Mouse (Mus musculus): ENCODE measurements around the gene Popdc2. TPM values are rescaled to one million over a fixed set of nuclear protein-coding genes. Genes with fewer than 3 reads are reported as not detected.

Gene Popdc2
- polyA plus RNA-seq, 1 experiment from 2014 or later: 0.22 TPM

- H3K4me3 ChIP-seq: no peak overlapping the region
- no peaks in the 10 kb centered on the region for H3K9me3 ChIP-seq
- H3K4me1 ChIP-seq: peaks cover 11% of the 10 kb centered on the region
- 91% methylated on average over 3 of the region's 3 CpGs for WGBS
- no peaks in the 10 kb centered on the region for H3K27me3 ChIP-seq
- no peaks in the 10 kb centered on the region for H3K36me3 ChIP-seq
- H3K27ac ChIP-seq (replicated peaks): no peak overlapping the region
- ATAC-seq (replicated peaks): no peak
- H3K4me2 ChIP-seq (replicated peaks): no peak overlapping the region
- no peak overlapping the region for H3K9ac ChIP-seq (replicated peaks)
Measured at GRCm38 (mm10) chr16:38379926-38380325, 17.9 kb downstream of the Popdc2 start.

- Histone ChIP-seq H3K36me3 (no peaks in the 10 kb centered on the region), H3K27ac (replicated peaks) (no peak overlapping the region), H3K9ac (replicated peaks) (no peak overlapping the region), H3K9me3 (no peaks in the 10 kb centered on the region), H3K4me1 (no peaks in the 10 kb centered on the region), H3K27me3 (no peaks in the 10 kb centered on the region), H3K4me3 (no peak overlapping the region), H3K4me2 (replicated peaks) (no peak overlapping the region)
- WGBS: 85% methylated on average over 2 of the region's 2 CpGs
- no peak for ATAC-seq (replicated peaks)
Measured at GRCm38 (mm10) chr16:38383683-38384082, 21.7 kb downstream of the Popdc2 start.

GRCm38 (mm10) chr16:38385184-38385634, 23.2 kb downstream of the Popdc2 start:
- H3K27me3 ChIP-seq: no peaks in the 10 kb centered on the region
- no peaks in the 10 kb centered on the region for H3K9me3 ChIP-seq
- H3K4me2 ChIP-seq (replicated peaks): no peak overlapping the region
- ATAC-seq (replicated peaks): no peak
- no peaks in the 10 kb centered on the region for H3K4me1 ChIP-seq
- no peak overlapping the region for H3K27ac ChIP-seq (replicated peaks)
- H3K9ac ChIP-seq (replicated peaks): no peak overlapping the region
- WGBS: 90% methylated on average over 6 of the region's 6 CpGs
- no peak overlapping the region for H3K4me3 ChIP-seq
- H3K36me3 ChIP-seq: no peaks in the 10 kb centered on the region

GRCm38 (mm10) chr16:38385700-38386099, 23.7 kb downstream of the Popdc2 start:
- no peaks in the 10 kb centered on the region for H3K9me3 ChIP-seq
- ATAC-seq (replicated peaks): no peak
- no peaks in the 10 kb centered on the region for H3K36me3 ChIP-seq
- H3K4me3 ChIP-seq: no peak overlapping the region
- no peaks in the 10 kb centered on the region for H3K4me1 ChIP-seq
- H3K9ac ChIP-seq (replicated peaks): no peak overlapping the region
- no peaks in the 10 kb centered on the region for H3K27me3 ChIP-seq
- H3K27ac ChIP-seq (replicated peaks): no peak overlapping the region
- H3K4me2 ChIP-seq (replicated peaks): no peak overlapping the region
- WGBS: 96% methylated on average over 4 of the region's 4 CpGs

- no peak overlapping the region for H3K4me3 ChIP-seq
- H3K27ac ChIP-seq (replicated peaks): no peak overlapping the region
- ATAC-seq (replicated peaks): no peak
- H3K9ac ChIP-seq (replicated peaks): no peak overlapping the region
- 90% methylated on average over 6 of the region's 6 CpGs for WGBS
- no peaks in the 10 kb centered on the region for H3K4me1 ChIP-seq
- no peak overlapping the region for H3K4me2 ChIP-seq (replicated peaks)
- H3K36me3 ChIP-seq: no peaks in the 10 kb centered on the region
- no peaks in the 10 kb centered on the region for H3K9me3 ChIP-seq
- H3K27me3 ChIP-seq: no peaks in the 10 kb centered on the region
Measured at GRCm38 (mm10) chr16:38387389-38387788, 25.4 kb downstream of the Popdc2 start.

- no peak for ATAC-seq (replicated peaks)
- H3K36me3 ChIP-seq: no peaks in the 10 kb centered on the region
- H3K4me3 ChIP-seq: no peak overlapping the region
- no peaks in the 10 kb centered on the region for H3K4me1 ChIP-seq
- no peak overlapping the region for H3K9ac ChIP-seq (replicated peaks)
- no peaks in the 10 kb centered on the region for H3K27me3 ChIP-seq
- no peak overlapping the region for H3K4me2 ChIP-seq (replicated peaks)
- no peaks in the 10 kb centered on the region for H3K9me3 ChIP-seq
- no peak overlapping the region for H3K27ac ChIP-seq (replicated peaks)
- WGBS: 78% methylated on average over 6 of the region's 6 CpGs
Measured at GRCm38 (mm10) chr16:38388757-38389156, 26.7 kb downstream of the Popdc2 start.

- H3K4me3 ChIP-seq: no peak overlapping the region
- H3K4me2 ChIP-seq (replicated peaks): no peak overlapping the region
- H3K9ac ChIP-seq (replicated peaks): no peak overlapping the region
- H3K27ac ChIP-seq (replicated peaks): no peak overlapping the region
- 88% methylated on average over 8 of the region's 8 CpGs for WGBS
- ATAC-seq (replicated peaks): no peak
- no peaks in the 10 kb centered on the region for H3K27me3 ChIP-seq
- H3K9me3 ChIP-seq: no peaks in the 10 kb centered on the region
- H3K36me3 ChIP-seq: no peaks in the 10 kb centered on the region
- no peaks in the 10 kb centered on the region for H3K4me1 ChIP-seq
Measured at GRCm38 (mm10) chr16:38389284-38389893, 27.4 kb downstream of the Popdc2 start.

- H3K27me3 ChIP-seq: no peaks in the 10 kb centered on the region
- 92% methylated on average over 7 of the region's 7 CpGs for WGBS
- H3K9ac ChIP-seq (replicated peaks): no peak overlapping the region
- H3K4me1 ChIP-seq: no peaks in the 10 kb centered on the region
- no peaks in the 10 kb centered on the region for H3K36me3 ChIP-seq
- no peak overlapping the region for H3K4me2 ChIP-seq (replicated peaks)
- ATAC-seq (replicated peaks): no peak
- H3K4me3 ChIP-seq: no peak overlapping the region
- H3K27ac ChIP-seq (replicated peaks): no peak overlapping the region
- no peaks in the 10 kb centered on the region for H3K9me3 ChIP-seq
Measured at GRCm38 (mm10) chr16:38390322-38390721, 28.3 kb downstream of the Popdc2 start.

GRCm38 (mm10) chr16:38392126-38392894, 30.3 kb downstream of the Popdc2 start:
- Histone ChIP-seq H3K9me3 (no peaks in the 10 kb centered on the region), H3K4me1 (no peaks in the 10 kb centered on the region), H3K4me2 (replicated peaks) (no peak overlapping the region), H3K27ac (replicated peaks) (no peak overlapping the region), H3K27me3 (no peaks in the 10 kb centered on the region), H3K4me3 (no peak overlapping the region), H3K36me3 (no peaks in the 10 kb centered on the region), H3K9ac (replicated peaks) (no peak overlapping the region)
- 84% methylated on average over 23 of the region's 23 CpGs for WGBS
- no peak for ATAC-seq (replicated peaks)

GRCm38 (mm10) chr16:38394191-38394618, 32.2 kb downstream of the Popdc2 start:
- no peak overlapping the region for H3K4me2 ChIP-seq (replicated peaks)
- WGBS: 84% methylated on average over 8 of the region's 8 CpGs
- no peak overlapping the region for H3K27ac ChIP-seq (replicated peaks)
- ATAC-seq (replicated peaks): no peak
- no peaks in the 10 kb centered on the region for H3K9me3 ChIP-seq
- no peaks in the 10 kb centered on the region for H3K27me3 ChIP-seq
- no peaks in the 10 kb centered on the region for H3K36me3 ChIP-seq
- H3K4me1 ChIP-seq: peaks cover 2% of the 10 kb centered on the region
- no peak overlapping the region for H3K4me3 ChIP-seq
- no peak overlapping the region for H3K9ac ChIP-seq (replicated peaks)

- Histone ChIP-seq H3K27ac (replicated peaks) (no peak overlapping the region), H3K9ac (replicated peaks) (no peak overlapping the region), H3K4me2 (replicated peaks) (no peak overlapping the region), H3K27me3 (no peaks in the 10 kb centered on the region), H3K9me3 (no peaks in the 10 kb centered on the region), H3K36me3 (no peaks in the 10 kb centered on the region), H3K4me1 (peaks cover 8% of the 10 kb centered on the region), H3K4me3 (no peak overlapping the region)
- ATAC-seq (replicated peaks): no peak
- 78% methylated on average over 6 of the region's 6 CpGs for WGBS
Measured at GRCm38 (mm10) chr16:38395060-38395730, 33.2 kb downstream of the Popdc2 start.

- no peak overlapping the region for H3K27ac ChIP-seq (replicated peaks)
- no peaks in the 10 kb centered on the region for H3K36me3 ChIP-seq
- H3K4me3 ChIP-seq: no peak overlapping the region
- H3K4me2 ChIP-seq (replicated peaks): no peak overlapping the region
- H3K9me3 ChIP-seq: no peaks in the 10 kb centered on the region
- no peak overlapping the region for H3K9ac ChIP-seq (replicated peaks)
- no peak for ATAC-seq (replicated peaks)
- no peaks in the 10 kb centered on the region for H3K27me3 ChIP-seq
- 68% methylated on average over 13 of the region's 13 CpGs for WGBS
- peaks cover 8% of the 10 kb centered on the region for H3K4me1 ChIP-seq
Measured at GRCm38 (mm10) chr16:38396155-38396554, 34.1 kb downstream of the Popdc2 start.

All from forebrain, embryonic 15.5 days (tissue).